Mouse (Mus musculus) c-Kit-negative CD71-positive TER-119-positive erythroid progenitor cells, embryonic 14.5 days (primary cell): ENCODE results near the gene Ranbp3.
A peak's percentile ranks its signal among the peaks of the same experiment; 100 is the strongest.
"Not testable (repeated sequence)": the region's sequence is repeated elsewhere in the genome, so short reads cannot be mapped to it uniquely, and the experiment has no call there.

ENCODE experiments used
- DNase-seq: peaks from one replicate; pipeline ENCODE4 v3.0.0-alpha.2; 2013; ENCODE audit warnings: low read depth, low spot score

Gene Ranbp3

DNA sequence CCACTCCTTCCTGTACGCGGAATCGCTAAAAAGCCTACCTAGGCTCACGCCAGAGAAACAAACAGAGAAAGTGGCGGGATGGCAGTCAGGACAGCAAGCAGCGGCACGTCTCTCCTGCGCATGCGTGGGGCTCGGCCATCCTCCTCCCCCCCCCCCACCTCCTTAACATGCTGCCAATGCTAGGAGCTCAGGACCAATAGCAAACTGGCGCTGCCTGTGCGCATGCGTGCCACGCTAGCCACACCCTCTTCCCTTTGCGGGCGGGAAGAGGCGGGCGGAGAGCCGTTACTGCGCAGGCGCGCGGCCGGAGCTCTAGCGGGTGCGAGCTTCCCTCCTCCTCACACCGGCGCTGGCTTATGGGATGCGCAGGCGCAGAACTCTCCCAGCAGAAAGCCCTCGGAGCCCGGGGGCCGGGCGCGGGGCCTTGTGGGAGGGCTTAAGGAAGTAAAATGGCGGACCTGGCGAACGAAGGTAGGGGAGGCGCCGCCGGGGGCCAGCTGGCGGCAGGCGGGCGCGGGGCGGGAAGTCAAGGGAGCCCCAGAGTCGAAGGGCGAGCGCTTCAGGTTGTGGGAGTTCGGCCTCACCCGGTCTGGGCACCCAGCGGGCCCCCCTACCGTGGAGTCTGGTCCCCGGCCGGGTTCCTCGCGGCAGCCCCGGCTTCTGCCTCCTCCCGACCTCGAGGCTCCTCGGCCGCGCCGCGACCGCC, at the start of gene Ranbp3:
Ranbp3 (plus strand) TSS at position 354 of the 706 bp plus-strand sequence.
- peak; percentile 99 for DNase-seq

DNA sequence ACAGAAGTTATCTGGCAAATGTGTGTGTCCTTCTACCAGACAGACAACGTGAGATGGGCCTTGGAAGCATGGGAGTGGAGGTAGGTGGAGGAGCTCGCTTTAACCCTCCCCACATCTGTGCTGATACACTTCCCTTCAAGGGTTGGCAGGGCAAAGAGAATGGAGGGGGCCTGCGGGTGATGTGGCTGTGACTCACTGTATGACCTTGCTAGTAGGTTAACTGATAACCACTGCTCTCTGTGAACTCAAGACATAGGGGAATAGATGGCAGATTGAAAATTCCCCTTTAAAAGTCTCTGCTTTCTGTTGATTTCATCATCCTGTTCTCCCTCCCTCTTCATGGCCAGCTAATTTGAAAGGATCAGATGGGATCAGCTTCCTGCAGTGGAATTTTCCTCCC, 47.6 kb upstream of the Ranbp3 start:
- DNase-seq = no peak

DNA sequence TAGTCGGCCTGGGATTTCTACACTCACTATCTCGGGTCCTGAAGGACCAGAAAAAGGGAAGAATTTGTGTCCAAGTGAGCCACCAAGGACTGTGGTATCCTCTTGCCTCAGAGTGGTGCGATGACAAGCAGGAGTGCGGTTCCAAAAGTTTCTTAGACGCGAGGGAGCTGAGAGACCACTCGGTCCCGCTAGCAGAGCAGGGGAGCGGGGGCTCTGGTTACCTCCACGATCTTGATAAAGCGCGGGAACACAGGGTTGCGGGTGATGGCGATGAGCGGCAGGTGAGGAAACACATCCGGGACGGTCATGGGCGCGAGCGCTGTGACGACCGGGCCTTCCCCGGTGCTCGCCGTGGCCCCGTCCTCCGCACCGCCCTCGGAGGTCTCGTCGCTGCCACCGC, 46.8 kb upstream of the Ranbp3 start:
- no peak for DNase-seq

DNA sequence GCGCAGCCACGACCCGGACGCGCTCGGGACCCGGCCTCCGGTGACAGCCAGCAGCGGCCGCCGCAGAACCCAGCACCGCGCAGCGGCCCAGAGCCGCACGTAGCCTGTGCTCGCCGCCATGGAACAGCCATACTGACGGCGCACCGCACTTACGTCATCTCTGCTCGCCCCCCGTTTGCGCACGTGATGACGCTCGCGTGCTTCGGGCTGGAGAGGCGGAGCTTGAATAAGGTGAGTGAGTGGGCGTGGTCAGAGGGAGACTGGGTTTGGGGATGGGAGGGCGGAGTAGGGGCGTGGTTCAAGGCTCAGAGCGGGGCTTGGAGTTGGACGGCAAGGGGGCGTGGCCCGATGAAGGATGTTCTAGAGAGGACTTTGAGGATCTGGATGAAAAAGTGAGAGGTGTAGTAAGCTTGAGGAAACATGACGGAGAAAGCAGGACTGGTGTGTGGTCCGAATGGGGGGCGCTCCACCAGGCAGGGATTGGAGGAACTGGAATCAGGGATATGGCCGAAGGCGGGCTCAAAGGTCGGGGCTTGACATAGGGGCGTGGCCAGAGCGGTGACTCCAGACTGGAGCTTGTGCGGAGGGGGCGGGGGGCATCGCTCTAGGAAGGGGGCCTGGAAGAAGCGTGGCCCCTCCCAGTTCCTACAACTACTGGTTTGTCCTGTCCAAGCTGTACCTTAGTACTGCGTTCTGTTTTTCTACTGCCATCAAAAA, 46.2 kb upstream of the Ranbp3 start, which contains the start of gene Lonp1:
Lonp1 (minus strand) TSS at position 134 of the 717 bp plus-strand sequence.
- peak; percentile 92 for DNase-seq

DNA sequence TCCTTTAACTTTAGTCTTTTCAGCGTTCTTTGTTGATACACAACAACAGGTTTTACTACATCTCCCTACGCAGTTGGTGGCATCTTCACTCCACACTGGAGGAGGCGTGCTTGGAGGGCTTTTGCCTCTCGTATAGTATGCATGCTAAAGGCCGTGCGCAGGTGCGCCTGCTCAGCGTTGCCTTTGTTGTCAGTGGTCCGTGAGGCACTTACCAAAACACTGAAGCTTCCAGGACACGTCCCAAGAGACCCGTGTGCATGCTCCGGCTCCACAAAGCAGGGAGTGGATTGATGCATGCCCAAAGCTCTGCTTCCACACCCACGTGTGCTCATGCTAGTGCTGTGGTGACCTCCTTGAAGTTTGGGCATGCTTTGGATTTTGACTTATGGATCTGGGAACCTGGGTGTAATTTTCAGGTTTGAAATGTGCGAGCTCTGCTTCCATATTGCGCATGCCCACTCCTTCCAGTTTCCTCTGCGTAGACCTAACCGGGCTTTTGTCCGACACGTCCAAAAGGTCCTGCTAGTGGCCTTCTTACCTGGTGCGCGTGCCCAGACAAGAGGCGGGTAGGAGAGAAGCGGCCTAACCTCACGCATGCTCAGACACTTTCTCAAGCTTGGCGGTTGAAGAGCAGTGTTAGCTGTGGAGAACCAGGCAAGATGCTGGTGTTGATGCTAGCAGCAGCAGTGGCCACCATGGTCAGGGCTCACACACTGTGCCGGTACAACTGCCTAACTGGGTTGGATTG, 45.4 kb upstream of the Ranbp3 start, which contains the start of gene Catsperd:
Catsperd (plus strand) TSS at position 614 of the 748 bp plus-strand sequence.
- no peak for DNase-seq

DNA sequence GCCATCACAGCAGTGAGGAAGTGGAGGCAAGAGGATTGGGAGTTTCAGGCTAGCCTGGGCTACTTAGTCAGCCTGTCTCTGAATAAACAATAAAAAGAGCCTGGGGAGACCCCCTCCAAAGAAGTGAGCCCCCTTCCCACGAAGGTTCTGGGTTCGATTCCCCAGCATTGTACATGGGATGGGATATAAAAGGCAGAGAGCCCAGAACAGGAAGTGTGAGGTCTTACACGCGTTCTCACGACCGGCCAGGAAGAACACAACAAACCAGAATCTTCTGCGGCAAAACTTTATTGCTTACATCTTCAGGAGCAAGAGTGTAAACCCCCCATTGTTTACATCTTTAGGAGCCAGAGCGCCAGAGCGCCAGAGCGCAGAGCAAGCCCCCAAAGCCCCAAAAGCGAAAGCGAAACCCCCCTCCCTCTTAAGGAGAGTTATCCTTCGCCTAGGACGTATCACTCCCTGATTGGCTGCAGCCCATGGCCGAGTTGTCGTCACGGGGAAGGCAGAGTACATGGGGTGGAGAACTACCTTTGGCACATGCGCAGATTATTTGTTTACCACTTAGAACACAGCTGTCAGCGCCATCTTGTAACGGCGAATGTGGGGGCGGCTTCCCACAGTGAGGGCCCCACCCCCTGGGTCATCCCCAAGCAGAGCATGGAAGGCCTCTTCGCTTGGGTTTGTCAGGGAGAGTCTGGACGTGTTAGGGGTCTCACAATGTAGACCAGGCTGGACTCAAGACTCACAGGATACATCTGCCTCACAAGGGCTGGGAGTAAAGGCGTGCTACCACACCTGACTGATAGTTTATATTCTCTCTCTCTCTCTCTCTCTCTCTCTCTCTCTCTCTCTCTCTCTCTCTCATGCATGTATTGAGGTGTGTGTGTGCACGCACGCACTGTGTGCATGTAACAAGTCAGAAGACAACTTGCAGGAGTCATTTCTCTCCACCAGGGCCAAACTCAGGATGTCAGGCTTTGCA, 43.0 kb upstream of the Ranbp3 start:
- not testable (repeated sequence) for DNase-seq

DNA sequence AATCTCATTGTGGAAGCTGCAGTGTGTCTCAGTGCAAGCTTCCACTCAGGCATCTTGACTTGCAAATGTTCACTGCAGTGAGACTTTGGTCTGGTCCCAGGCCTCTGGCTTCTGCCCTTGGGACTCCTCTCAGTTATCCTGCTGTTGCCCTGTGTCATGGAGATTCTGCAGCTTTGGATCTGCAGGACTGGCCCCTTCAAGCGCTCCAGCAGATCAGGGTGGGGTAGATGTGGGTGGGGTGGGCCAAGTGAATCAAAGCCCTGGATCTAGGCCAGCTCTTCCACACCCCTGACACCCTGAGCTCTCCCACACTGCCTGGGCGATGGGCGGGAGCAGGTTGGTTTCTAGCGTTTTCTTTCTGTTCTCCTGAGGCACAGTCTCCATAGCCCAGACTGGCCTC, 41.3 kb upstream of the Ranbp3 start:
- no peak for DNase-seq

DNA sequence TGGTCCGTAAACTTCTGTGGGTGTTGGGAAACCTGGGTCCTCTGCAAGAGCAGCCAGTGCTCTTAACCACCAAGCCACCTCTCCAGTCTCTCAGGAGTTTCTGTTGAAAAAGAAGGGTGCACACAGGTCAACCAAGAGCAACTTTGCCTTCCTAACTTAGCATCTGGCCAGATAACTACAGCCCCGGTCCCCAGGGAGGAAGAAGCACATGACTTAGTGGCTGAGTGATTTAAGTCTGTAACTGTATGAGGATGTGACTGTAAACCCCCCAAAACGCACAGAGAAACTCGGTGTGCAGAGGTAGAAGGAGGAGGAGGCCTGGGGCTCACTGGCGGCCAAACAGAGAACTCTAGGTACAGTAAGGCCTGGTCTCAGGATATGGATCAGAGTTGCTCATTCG, 39.1 kb upstream of the Ranbp3 start:
- no peak for DNase-seq

DNA sequence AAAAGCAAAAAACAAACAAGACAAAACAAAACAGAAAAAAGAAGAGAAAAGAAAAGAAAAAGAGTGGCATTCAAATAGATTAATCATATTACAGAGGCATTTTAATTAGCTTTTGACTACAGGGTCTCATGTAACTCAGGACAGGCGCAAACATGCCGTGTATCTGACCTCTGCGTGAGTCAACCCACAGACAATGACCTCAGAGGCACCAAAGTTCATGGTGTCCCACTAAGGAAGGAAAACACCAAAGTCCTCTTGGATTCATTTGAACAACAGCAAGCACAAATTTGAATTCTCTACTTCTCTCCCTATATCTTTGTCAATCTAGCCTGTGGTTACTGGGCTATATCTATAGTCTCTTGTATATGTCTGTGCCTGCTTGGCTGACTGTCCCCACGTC, 29.9 kb upstream of the Ranbp3 start:
- no peak for DNase-seq

DNA sequence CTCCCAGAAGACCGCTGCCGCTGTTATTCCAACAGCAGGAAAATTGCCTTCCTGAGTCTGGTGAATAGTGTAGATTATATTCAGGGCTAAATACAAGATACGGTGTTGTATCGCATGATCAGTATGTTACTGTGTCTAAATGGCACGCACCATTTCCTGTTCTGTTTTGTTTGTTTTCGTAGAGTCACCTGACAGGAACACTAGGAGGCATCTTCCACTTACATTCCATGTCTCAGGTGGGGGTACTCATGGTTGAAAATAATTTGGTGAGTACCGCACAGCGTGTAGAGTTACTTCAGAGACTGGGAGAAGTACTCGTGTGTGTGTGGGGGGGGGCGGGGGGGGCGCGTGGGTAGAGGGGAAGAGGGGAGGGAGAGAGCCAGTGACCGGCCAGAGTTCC, 25.5 kb upstream of the Ranbp3 start:
- DNase-seq = no peak

DNA sequence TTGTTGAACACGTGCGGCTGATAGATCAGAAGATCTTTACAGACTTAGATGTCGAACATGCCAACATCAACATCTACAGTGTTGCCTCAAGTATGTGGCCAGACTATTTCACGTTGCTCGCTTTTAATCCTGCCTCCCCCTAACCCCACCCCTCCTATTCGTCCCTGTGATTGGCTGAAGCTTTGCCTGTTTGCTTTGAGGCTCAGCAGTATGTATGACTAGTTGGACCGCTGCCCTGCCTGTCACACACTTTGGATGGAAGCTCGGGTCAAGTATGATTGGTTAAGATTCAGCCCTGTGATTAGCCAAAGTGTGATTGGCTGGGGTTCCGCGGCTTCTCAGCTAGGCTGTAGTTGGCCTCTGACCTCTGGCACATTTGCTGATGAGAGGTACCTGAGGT, 21.3 kb upstream of the Ranbp3 start:
- DNase-seq = no peak

DNA sequence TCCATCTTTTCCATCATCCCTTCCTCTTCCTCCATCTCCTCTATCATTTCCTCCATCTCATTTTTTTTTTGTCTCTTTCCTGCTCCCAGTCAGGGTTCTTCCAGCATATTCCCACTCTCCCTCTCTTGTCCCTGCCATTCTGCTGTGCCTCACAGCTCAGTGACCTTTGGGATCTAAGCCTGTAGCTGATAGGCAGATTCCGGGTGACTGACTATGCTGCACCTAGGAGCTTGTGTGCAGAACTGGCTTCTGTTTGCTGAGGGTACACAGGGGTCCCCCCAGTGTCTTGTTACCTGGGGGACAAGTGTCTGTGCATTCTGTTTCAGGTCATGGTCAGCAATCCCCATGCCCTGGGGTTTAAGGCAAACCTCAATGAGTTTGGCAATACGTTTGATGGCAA, 18.3 kb upstream of the Ranbp3 start:
- DNase-seq = no peak

DNA sequence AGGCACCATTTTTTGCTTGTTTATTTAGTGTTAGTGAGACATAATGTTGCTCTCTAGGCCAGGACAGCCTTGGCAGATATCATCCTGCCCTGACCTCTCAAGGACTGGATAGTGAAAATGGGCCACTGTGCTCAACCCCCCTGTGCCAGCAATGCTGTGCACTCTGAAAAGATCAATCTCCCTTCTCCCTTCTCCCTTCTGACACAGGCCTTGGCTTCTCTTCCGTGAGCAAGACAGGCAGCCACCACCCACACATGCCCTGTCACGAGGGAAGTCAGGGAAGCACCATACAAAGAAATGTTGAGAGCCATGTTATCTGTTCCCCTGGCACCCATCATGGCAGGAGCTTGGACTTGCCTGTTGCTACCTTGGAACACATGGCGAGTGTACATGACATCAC, 17.8 kb upstream of the Ranbp3 start:
- DNase-seq = no peak

DNA sequence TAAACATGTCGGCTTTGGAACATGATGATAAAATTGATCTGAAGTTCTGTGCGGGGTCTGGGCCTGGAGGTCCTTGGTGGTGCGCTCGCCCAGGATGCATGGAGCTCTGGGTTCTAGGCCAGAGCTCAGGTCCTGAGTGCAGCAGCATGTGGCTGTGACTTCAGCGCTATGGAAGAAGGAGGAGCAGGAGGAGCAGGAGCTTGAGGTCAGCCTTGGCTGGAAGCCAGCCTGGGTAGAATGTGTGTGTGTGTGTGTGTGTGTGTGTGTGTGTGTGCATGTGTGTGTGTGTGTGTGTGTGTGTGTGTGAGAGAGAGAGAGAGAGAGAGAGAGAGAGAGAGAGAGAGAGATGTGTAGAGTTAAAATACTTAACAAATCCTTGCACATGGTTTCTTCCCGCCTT, 16.9 kb upstream of the Ranbp3 start:
- no peak for DNase-seq

DNA sequence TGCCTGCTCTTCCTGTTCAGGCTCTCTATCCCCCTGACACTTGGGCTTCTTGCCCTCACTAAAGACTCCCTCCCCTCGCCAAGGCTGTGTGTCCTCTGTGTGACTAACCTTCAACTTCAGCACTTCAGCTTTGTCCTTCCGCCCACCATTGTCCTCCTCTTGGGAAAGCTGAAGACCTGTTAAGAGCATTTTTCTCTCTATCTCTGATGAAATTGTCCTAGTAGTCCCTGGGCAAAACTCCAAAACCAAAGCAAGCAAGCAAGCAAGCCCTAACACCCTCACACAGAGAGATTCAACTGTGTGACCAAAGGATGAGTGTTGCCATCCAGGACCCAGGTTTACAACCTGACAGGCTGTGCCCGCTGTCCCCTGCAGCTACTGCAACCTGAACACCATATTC, 9.4 kb upstream of the Ranbp3 start:
- DNase-seq = no peak

DNA sequence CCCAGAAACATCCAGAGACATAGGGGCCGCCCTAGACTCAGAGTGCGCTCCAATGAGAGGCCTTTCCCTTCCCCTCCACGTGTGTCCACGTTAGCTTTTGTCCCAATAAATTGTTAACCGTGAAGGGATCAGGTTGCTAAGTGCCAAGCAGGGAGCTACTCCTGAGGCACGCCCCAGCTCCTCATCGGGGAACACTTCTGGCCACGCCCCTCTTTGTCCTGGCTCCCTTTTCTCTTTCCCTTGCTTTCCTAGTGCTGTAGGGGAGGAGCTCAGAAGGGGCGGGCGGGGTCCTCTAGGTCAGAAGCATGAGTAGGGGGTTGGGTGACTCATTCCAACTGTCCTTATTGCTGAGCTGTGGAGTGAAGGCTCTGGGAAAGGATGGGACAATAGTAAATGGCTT, 8.8 kb upstream of the Ranbp3 start:
- DNase-seq = no peak

DNA sequence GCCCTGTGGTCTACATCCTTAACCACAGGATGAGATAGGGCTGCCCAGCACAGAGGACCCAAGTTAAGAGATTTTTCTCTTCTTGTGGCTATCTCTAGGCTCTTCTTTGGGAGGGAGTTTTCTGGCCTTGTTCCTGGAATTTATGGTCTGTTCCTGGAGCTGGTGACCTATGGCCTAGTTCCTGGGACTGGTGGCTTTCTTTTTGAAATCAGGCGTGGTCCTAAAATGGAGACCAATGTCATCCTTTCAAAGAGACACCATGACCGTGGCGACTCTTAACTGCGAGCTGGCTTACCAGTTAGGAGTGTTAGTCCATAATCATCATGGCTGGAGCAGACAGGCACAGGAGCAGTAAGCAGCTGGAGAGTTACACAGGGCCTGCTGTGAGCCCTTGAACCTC, 6.7 kb upstream of the Ranbp3 start:
- no peak for DNase-seq

DNA sequence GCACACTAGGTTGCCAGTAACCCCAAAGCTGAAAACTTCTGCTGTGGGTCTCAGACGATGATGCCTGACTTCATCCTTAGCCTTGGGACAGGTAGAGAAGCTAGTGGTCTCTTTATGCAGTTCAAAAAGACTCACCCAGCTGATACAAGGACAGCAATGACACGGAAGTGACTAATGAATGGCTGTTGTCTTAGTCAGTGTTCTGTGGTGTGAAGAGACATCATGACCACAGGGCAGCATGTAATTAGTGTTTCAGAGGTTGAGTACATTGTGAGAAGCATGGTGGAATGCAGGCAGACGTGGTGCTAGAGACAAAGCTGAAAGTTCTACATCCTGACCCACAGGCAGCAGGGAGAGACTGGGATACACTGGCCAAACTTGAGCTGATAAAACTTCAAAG, 5.5 kb upstream of the Ranbp3 start:
- no peak for DNase-seq

DNA sequence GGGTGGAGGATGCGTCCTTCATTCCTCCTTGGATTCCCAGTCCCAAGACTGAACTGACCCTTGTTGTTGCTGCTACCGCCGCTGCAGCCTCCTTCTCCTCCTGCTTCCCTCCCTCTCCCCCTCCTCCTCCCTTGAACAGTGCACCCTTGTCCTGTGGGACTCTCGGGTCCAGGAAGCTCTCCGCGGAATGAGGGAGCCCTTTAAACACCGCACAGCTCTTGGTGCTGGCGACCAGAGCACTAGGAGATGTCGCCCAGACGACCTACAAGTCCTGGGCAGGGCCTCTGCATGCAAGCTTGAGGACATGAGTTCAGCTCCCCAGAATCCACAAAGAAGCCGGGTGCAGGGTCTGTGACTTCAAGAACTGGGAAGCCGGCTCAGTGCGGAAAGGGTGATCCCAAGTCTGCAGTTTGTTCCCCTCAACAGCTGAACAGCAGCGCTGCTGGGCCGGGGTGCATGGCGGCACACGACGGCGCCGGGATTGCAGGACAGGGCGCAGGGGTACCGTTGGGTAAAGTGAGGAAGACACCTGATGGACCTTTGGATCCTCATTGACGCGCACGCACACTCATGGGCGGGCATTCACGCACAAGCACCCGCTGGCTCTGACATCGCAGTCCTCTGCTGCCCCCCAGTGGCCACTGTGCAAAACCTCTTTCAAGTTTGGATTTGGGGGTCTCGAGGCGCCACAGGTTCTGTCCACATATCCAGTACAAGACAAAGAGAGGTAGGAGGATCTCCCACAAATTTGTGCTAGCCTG, 4.5 kb upstream of the Ranbp3 start:
- peak; percentile 62 for DNase-seq

DNA sequence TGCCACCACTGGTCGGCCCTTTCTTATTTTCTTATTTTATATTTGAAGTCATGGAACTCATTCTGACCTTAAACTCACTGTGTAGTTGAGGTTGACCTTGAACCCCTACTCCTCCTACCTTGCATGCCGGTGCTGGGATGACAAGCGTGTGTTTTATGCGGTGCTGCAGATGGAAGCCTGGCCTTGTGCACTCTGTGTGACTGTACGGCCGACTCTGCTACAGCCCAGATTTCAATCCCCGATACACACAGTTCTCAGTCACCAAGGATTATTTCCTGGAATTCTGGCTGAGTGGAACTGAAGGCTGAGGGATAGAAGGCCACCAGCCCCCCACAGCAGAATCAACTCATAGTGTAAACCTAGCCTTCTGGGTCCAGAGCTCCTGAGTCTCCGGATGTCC, 3.3 kb upstream of the Ranbp3 start:
- no peak for DNase-seq
